Mouse (Mus musculus): ENCODE measurements around the gene 2310039H08Rik. TPM values are rescaled to one million over a fixed set of nuclear protein-coding genes. Genes with fewer than 3 reads are reported as not detected.
"Not testable (repeated sequence)": the region's sequence is repeated elsewhere in the genome, so short reads cannot be mapped to it uniquely, and the experiment has no call there.

2310039H08Rik gene
- polyA plus RNA-seq, 1 experiment from 2014 or later: 53.6 TPM

DNA sequence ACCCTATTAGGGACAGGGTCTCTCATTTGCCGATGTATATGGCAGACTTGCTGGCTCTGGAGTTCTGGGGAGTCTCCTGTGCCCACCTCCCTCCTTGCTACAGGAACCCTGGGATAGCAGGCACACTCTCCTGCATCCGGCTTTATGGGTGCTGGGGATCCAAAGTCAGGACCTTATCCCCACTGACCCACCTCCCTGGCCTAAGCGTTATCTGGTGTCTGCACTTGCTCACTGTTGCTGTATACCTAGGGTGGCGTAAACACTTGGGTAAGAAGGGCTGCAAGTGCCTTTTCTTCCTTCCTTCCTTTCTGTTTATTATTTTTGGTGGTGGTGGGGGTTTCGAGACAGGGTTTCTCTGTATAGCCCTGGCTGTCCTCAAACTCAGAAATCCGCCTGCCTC, 31.1 kb upstream of the 2310039H08Rik start:
- 91% methylated on average over 6 of the region's 6 CpGs for WGBS
- Histone ChIP-seq H3K36me3 (peaks cover 30% of the 10 kb centered on the region), H3K9ac (no peak overlapping the region), H3K27ac (replicated peaks) (no peak overlapping the region), H3K27me3 (no peaks in the 10 kb centered on the region), H3K4me2 (no peak overlapping the region), H3K4me1 (replicated peaks) (no peaks in the 10 kb centered on the region), H3K9me3 (no peaks in the 10 kb centered on the region), H3K4me3 (no peak overlapping the region)
- ATAC-seq (ENCODE audit: low FRiP score, low read depth): no peak

DNA sequence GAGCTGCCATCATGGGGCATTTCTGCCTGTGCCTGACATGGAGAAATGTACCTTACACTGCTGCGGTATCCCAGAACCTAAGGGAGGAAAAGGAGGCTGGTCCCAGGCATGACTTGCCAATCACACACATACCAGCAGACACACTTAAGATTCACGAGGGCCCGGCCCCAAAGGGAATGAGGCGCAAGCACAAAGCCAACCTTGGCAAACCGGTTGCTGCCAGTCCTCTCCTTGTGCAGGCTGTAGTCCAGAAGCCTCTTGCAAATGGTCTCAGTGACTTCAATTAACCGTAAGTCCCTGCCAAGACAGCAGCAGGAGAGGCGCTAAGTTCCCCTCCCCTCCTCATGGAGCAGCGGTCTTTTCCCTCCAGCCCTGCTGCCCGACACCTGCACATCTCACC, 29.4 kb upstream of the 2310039H08Rik start:
- no peak overlapping the region for H3K27ac ChIP-seq (replicated peaks)
- 89% methylated on average over 9 of the region's 9 CpGs for WGBS
- no peaks in the 10 kb centered on the region for H3K4me1 ChIP-seq (replicated peaks)
- H3K36me3 ChIP-seq: peaks cover 25% of the 10 kb centered on the region
- H3K4me2 ChIP-seq: no peak overlapping the region
- no peak overlapping the region for H3K4me3 ChIP-seq
- H3K9ac ChIP-seq: no peak overlapping the region
- no peaks in the 10 kb centered on the region for H3K9me3 ChIP-seq
- no peaks in the 10 kb centered on the region for H3K27me3 ChIP-seq
- no peak for ATAC-seq (ENCODE audit: low FRiP score, low read depth)

DNA sequence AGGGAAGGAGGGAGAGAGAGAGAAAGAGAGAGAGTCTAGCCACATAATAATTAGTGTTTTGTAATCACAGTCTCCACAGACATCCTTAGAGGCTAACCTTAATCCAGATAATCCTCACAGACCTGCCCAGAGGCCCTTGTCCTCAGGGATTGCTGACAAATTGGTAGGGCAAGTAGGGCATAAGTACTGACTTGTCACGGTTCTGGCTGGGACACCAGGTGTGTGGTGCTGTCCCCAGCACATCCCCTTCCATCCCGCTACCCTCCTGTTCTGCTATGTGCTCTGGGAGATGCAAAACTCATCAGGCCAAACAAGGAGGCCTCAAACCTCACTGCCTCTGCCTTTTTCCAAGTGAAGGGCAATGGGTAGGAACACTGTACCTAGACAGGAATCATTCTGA, 26.9 kb upstream of the 2310039H08Rik start:
- Histone ChIP-seq H3K36me3 (peaks cover 22% of the 10 kb centered on the region), H3K4me3 (no peak overlapping the region)

DNA sequence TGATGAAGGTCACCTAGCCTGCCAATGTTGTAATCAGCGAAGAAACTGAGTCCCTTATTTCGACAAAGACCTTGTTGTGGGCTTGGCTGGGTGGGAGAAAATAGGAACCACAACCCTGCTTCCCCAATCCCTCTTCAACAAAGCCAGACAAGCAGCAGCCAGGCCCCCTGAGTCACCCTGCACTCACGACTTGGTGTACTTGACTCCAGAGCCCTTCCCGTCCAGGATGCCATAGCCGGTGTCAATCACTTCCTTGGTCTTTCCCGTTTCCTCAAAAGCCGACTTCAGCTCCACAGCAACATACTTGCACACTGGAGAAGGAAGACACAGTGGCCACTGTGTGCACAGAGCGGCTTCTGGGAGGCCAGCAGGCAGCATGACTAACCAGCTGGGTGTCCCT, 25.2 kb upstream of the 2310039H08Rik start:
- H3K4me2 ChIP-seq: no peak overlapping the region
- peaks cover 17% of the 10 kb centered on the region for H3K4me1 ChIP-seq (replicated peaks)
- no peak for ATAC-seq (ENCODE audit: low FRiP score, low read depth)
- H3K9me3 ChIP-seq: no peaks in the 10 kb centered on the region
- WGBS: 85% methylated on average over 8 of the region's 8 CpGs
- H3K27ac ChIP-seq (replicated peaks): no peak overlapping the region
- no peak overlapping the region for H3K9ac ChIP-seq
- H3K36me3 ChIP-seq: peaks cover 19% of the 10 kb centered on the region
- no peaks in the 10 kb centered on the region for H3K27me3 ChIP-seq
- no peak overlapping the region for H3K4me3 ChIP-seq

More for the DNA sequence above, 26.9 kb upstream of the 2310039H08Rik start:
- WGBS: 97% methylated on average over 2 of the region's 2 CpGs
- no peak for ATAC-seq (ENCODE audit: low FRiP score, low read depth)
- H3K4me2 ChIP-seq: no peak overlapping the region
- H3K9ac ChIP-seq: no peak overlapping the region
- no peaks in the 10 kb centered on the region for H3K9me3 ChIP-seq
- no peak overlapping the region for H3K27ac ChIP-seq (replicated peaks)
- H3K4me1 ChIP-seq (replicated peaks): peaks cover 8% of the 10 kb centered on the region
- H3K27me3 ChIP-seq: no peaks in the 10 kb centered on the region

DNA sequence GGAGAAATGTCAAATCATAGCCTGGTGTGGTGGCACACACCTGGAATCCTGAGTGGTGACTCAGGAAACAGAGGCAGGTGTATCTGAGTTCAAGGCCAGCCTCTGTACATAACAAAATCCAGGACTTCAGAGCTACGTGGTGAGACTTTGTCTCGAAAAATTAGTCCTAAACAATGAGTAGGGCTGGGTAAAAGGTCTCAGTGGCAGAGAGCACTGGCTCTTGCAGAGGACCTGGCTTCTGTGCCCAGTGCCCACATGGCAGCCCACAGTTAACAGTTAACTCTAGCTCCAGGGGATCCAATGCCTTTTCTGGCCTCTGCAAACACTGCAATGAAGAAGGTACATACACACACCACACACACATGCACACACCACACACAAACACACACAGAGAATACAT, 24.6 kb upstream of the 2310039H08Rik start:
- Histone ChIP-seq H3K4me2 (no peak overlapping the region), H3K4me1 (replicated peaks) (peaks cover 22% of the 10 kb centered on the region), H3K27me3 (no peaks in the 10 kb centered on the region), H3K9me3 (no peaks in the 10 kb centered on the region), H3K27ac (replicated peaks) (no peak overlapping the region), H3K4me3 (no peak overlapping the region), H3K36me3 (peaks cover 14% of the 10 kb centered on the region), H3K9ac (no peak overlapping the region)
- no peak for ATAC-seq (ENCODE audit: low FRiP score, low read depth)
- whole genome bisulfite sequencing: 90% methylated on average over 2 of the region's 2 CpGs

DNA sequence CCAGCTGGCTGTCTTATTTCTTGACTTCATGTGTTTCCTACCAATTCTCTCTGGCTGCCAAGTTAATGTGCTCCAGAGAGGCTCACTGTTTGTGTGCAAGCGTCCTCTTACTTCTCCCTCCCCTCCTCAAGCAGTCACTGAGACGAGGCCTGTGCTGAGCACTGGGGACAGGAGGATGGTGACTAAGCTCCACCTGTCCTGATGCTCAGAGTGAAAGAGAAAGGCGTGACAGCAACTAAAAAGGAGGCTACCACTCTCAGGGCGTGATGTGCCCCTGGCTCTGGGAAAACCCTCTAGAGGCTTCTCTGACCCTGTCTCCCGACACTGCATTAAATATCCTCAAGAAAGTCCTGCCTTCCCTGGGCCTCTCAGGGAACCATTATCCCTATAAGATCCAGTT, 23.2 kb upstream of the 2310039H08Rik start:
- Histone ChIP-seq H3K9me3 (no peaks in the 10 kb centered on the region), H3K9ac (no peak overlapping the region), H3K4me3 (no peak overlapping the region), H3K36me3 (peaks cover 12% of the 10 kb centered on the region), H3K27ac (replicated peaks) (no peak overlapping the region), H3K4me1 (replicated peaks) (peaks cover 22% of the 10 kb centered on the region), H3K4me2 (no peak overlapping the region), H3K27me3 (no peaks in the 10 kb centered on the region)
- WGBS: 88% methylated on average over 5 of the region's 5 CpGs
- no peak for ATAC-seq (ENCODE audit: low FRiP score, low read depth)

DNA sequence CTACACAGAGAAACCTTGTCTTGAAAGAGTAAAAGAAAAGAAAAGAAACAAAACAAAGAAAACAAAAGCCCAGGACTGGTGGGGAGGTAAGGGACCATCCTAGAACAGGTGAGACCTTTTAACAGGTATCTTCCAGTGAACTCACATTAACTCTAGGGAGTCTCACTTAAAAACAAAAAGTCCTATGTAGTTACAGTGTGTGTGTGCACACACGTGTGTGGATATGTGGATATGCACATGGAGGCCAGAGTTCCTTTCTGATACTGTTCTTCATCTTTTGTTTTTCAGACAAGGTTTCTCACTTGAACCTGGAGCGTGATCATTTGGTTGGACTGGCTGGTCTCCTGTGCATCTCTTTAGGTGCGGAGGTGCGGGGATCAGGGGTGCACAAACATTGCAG, 21.9 kb upstream of the 2310039H08Rik start:
- Histone ChIP-seq H3K36me3 (peaks cover 7% of the 10 kb centered on the region; the same call in 1 of the 2 replicates), H3K4me1 (replicated peaks) (peaks cover 22% of the 10 kb centered on the region), H3K4me2 (peak overlapping the region; percentile 79), H3K27ac (replicated peaks) (peak overlapping the region; percentile 92; the same call in 1 of the 2 replicates), H3K9me3 (no peaks in the 10 kb centered on the region), H3K9ac (peak overlapping the region; percentile 76), H3K4me3 (peak overlapping the region; percentile 77), H3K27me3 (no peaks in the 10 kb centered on the region)
- 97% methylated on average over 4 of the region's 4 CpGs for WGBS
- no peak for ATAC-seq (ENCODE audit: low FRiP score, low read depth)

DNA sequence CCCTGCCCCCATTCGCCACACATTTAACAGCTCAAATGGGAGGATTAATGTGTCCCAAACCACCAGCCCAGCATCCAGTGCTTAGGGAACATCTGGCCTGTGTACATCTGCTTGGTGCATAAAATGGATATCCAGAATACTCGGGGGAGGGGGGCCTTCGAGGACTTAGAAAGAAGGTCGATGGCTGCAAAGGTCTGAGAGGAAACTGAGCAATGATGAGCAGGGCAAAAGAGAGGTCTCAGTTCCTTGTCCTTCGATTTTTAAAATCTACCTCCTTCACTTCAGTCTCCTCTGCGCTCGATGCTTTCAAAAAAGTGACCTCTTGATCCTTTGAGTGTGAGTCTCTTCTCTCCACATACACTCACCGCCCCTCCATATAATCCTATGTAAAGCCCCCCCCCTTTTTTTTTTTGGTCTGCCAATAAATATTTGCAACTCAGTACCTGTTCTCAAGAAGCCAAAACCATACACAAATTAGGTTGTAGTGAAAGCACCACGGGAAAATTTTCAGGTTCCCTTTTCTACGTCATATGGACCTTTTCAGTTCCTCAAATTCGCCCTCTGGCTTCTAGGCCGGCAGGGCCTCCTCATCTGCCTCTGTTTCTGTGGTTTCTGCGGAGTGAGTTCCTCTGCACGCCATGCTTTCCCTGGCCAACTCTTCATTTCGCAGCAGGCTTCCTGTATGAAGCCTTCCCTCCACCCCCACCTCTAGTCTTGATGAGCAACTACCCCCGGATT, 21.2 kb upstream of the 2310039H08Rik start:
- Histone ChIP-seq H3K9me3 (no peaks in the 10 kb centered on the region), H3K4me1 (replicated peaks) (peaks cover 22% of the 10 kb centered on the region), H3K27me3 (no peaks in the 10 kb centered on the region), H3K9ac (peak overlapping the region; percentile 76), H3K4me2 (peak overlapping the region; percentile 79), H3K36me3 (peaks cover 7% of the 10 kb centered on the region; the same call in 1 of the 2 replicates), H3K4me3 (peak overlapping the region; percentile 77), H3K27ac (replicated peaks) (peak overlapping the region; percentile 92)
- ATAC-seq (ENCODE audit: low FRiP score, low read depth): no peak; the same call in 1 of the 2 replicates
- 29% methylated on average over 16 of the region's 16 CpGs for WGBS

DNA sequence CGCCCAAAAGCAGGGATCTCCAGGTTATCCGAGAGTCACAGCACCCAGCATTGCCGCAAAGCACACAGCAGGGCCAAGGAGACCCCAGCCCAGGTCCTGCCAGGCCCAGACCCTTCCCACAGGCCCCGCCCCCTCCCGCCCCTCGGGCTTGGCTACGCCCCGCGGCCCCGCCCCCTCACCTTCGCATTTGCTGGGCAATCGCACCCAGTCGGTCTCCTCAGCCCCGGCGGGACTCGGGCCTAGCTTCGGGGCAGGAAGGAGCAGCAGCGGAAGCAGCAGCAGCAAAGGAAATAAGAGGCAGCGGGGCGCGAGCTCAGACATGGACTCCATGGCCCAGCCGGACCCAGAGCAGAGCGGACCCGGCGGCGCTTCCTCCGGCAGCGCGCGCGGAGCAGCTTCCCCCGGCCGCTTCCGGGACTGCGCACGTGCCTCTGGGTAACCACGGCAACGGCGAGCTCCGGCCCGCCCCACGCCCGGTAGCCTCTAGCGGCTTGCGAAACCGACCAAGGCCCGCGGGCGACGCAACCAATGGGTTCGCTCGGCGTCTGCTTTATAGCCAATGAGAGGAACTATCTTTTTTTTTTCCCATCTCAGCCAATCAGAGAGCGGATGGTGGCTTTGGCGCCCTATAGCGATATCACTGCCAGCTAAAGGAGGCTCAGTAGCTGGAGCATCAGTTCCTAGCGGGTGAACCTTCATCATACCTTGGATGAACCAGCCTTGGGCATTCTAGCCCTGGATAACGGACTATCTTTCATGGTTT, 20.5 kb upstream of the 2310039H08Rik start, which contains the start of gene Cnpy3:
Gene Cnpy3 (minus strand): TSS at position 421 of the 763 bp plus-strand sequence.
- ATAC-seq (ENCODE audit: low FRiP score, low read depth): peak; percentile 99
- 0 out of 2 replicates have a peak, but pooled peaks cover 1% of the 10 kb centered on the region for H3K36me3 ChIP-seq
- H3K9me3 ChIP-seq: no peaks in the 10 kb centered on the region
- H3K4me1 ChIP-seq (replicated peaks): peaks cover 22% of the 10 kb centered on the region
- H3K4me2 ChIP-seq: peak within 1 kb of the TSS; percentile 79
- H3K9ac ChIP-seq: peak within 1 kb of the TSS; percentile 76
- WGBS: 0% methylated on average over 54 of the region's 58 CpGs
- H3K27me3 ChIP-seq: no peaks in the 10 kb centered on the region
- peak within 1 kb of the TSS; percentile 77 for H3K4me3 ChIP-seq
- peak within 1 kb of the TSS; percentile 92 for H3K27ac ChIP-seq (replicated peaks)

DNA sequence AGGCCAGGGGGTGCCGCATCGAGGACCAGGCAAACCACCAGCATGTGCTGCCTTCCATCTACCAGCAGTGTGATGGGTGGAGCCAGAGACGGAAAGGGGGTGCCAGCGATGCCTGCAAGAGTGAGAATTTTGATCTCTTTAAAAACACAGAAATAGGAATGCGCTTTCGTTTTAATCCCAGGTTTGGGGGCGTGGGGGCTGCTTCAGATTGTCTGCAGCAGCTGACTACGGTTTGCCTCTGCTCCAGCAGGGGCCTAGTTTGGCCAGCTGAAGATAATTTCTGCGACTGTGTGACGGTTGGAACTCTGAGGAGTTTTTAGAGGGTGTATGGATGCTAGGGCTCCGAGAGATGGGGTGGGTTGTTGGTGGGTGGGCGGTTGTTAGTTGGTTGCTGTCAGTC, 13.7 kb upstream of the 2310039H08Rik start:
- no peak overlapping the region for H3K9ac ChIP-seq
- 89% methylated on average over 12 of the region's 12 CpGs for WGBS
- no peaks in the 10 kb centered on the region for H3K27me3 ChIP-seq
- ATAC-seq (ENCODE audit: low FRiP score, low read depth): no peak
- H3K9me3 ChIP-seq: no peaks in the 10 kb centered on the region
- H3K4me3 ChIP-seq: no peak overlapping the region
- H3K27ac ChIP-seq (replicated peaks): no peak overlapping the region
- H3K4me2 ChIP-seq: no peak overlapping the region
- H3K4me1 ChIP-seq (replicated peaks): no peaks in the 10 kb centered on the region
- H3K36me3 ChIP-seq: no peaks in the 10 kb centered on the region

DNA sequence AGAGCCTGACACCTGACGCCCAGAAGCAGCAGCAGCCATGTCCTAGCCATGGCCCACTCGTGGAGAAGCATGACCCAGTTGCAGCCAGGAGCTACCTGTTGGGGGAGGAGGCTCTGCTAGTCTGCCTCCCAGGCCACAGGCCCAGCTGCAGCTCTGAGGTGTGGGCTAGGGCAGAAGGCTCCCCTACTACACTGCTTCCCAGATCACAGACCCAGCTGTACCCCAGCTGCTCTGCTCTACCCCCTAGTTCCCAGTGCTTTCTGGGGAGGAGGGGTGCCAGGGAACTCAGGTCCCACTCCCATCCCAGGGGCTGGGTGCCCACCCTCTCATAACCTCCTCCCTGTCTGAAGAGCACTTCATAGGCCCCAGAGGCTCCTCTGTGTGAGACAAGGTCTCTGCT, 8.9 kb upstream of the 2310039H08Rik start, which contains the start of gene Ptcra:
Gene Ptcra (minus strand): TSS at position 169 of the 400 bp plus-strand sequence.
- H3K9ac ChIP-seq: no peak within 1 kb of the TSS
- WGBS: 69% methylated on average over 2 of the region's 2 CpGs
- H3K27ac ChIP-seq (replicated peaks): no peak within 1 kb of the TSS
- no peak within 1 kb of the TSS for H3K4me2 ChIP-seq
- no peaks in the 10 kb centered on the region for H3K36me3 ChIP-seq
- H3K9me3 ChIP-seq: no peaks in the 10 kb centered on the region
- H3K4me1 ChIP-seq (replicated peaks): no peaks in the 10 kb centered on the region
- ATAC-seq (ENCODE audit: low FRiP score, low read depth): no peak
- no peaks in the 10 kb centered on the region for H3K27me3 ChIP-seq
- no peak within 1 kb of the TSS for H3K4me3 ChIP-seq

DNA sequence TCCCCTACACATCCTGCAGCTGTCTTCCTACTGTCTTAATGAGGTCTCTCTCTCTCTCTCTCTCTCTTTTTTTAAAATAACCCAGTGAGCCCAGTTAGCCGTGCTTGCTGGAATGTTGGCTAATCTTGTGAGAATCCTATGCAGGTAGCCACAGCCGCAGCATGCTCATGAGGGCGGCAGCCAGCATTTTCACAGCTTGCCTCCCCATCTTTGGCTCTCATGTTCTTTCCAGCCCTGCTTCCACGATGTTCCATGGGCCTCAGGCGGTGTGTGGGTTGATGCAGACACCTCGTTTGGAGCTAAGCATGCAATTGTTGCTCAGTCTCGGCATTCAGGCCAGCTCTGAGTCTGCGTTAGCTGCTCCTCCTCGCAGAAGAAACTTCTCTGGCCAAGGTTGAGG, 7.5 kb upstream of the 2310039H08Rik start:
- H3K27ac ChIP-seq (replicated peaks); ATAC-seq (ENCODE audit: low FRiP score, low read depth); H3K27me3 ChIP-seq; H3K4me2 ChIP-seq; H3K4me1 ChIP-seq (replicated peaks); H3K9me3 ChIP-seq; H3K9ac ChIP-seq; H3K36me3 ChIP-seq; H3K4me3 ChIP-seq: not testable (repeated sequence)
- WGBS: 73% methylated on average over 9 of the region's 9 CpGs
